ENCODE assay signal across 8 mouse cellular contexts in genomic region chr7:101906696-101907095, GRCm38 (mm10). TPM values are rescaled to one million over a fixed set of nuclear protein-coding genes. Genes with fewer than 3 reads are reported as not detected.
A peak's percentile ranks its signal among the peaks of the same experiment; 100 is the strongest.
DNase-seq lines count a peak whose midpoint lies in the region; ATAC-seq and TF ChIP-seq lines count a peak whose summit lies in the region.

No protein-coding gene starts in this region.

- H3K4me3 ChIP-seq in gastrocnemius, adult 2 months: peak overlapping the region; percentile 79
- H3K4me3 ChIP-seq in E14TG2a.4 (replicated peaks; ENCODE audit: low read length): peak overlapping the region; percentile 92
- peak overlapping the region; percentile 77 for H3K4me3 ChIP-seq in forebrain, postnatal 0 days (ENCODE audit: low read depth, low read length)
- peak overlapping the region; percentile 83 for H3K4me3 ChIP-seq in liver, embryonic 15.5 days (replicated peaks)
- H3K4me3 ChIP-seq in stomach, embryonic 16.5 days (replicated peaks; ENCODE audit: low read length): peak overlapping the region; percentile 82

- DNase-seq in gastrocnemius, adult 2 months: no peak
- DNase-seq in gastrocnemius, adult 8-10 months (ENCODE audit: low spot score in 2 of 2): no peak
- no peak for DNase-seq in forebrain, postnatal 0 days
- DNase-seq in urinary bladder, postnatal 25 days (ENCODE audit: low spot score): no peak
- no peak for DNase-seq in retina, embryonic 14.5 days (ENCODE audit: low spot score)

- H3K36me3 ChIP-seq in E14TG2a.4 (ENCODE audit: insufficient read depth, low read length): peaks cover 59% of the 10 kb centered on the region
- peaks cover 23% of the 10 kb centered on the region for H3K36me3 ChIP-seq in forebrain, postnatal 0 days (ENCODE audit: insufficient read depth)
- peaks cover 28% of the 10 kb centered on the region for H3K36me3 ChIP-seq in liver, embryonic 15.5 days (replicated peaks)
- H3K36me3 ChIP-seq in stomach, embryonic 16.5 days (ENCODE audit: control insufficient read depth, insufficient read depth, low read length): peaks cover 2% of the 10 kb centered on the region; the same call in 1 of the 2 replicates

- peaks cover 51% of the 10 kb centered on the region for H3K4me1 ChIP-seq in E14TG2a.4 (replicated peaks; ENCODE audit: low read depth, low read length)
- H3K4me1 ChIP-seq in forebrain, postnatal 0 days (ENCODE audit: insufficient read depth): no peaks in the 10 kb centered on the region
- peaks cover 36% of the 10 kb centered on the region for H3K4me1 ChIP-seq in liver, embryonic 15.5 days (replicated peaks)
- H3K4me1 ChIP-seq in stomach, embryonic 16.5 days (ENCODE audit: control insufficient read depth, insufficient read depth, low read length): peaks cover 20% of the 10 kb centered on the region

- ATAC-seq in forebrain, postnatal 0 days: no peak
- no peak for ATAC-seq in liver, embryonic 15.5 days (ENCODE audit: insufficient read depth)
- no peak for ATAC-seq in stomach, embryonic 16.5 days (ENCODE audit: insufficient read depth, low FRiP score)

- peak overlapping the region; percentile 82; the same call in 1 of the 2 replicates for H3K9ac ChIP-seq in forebrain, postnatal 0 days
- H3K9ac ChIP-seq in liver, embryonic 15.5 days: peak overlapping the region; percentile 89
- peak overlapping the region; percentile 97 for H3K9ac ChIP-seq in stomach, embryonic 16.5 days (ENCODE audit: low read length)

- intact Hi-C loops in gastrocnemius, adult 2 months (cut with DNase I): no loop called here

- peak overlapping the region; percentile 100 for H3K27ac ChIP-seq in gastrocnemius, adult 2 months
- no peak overlapping the region for H3K27ac ChIP-seq in forebrain, postnatal 0 days (ENCODE audit: low read depth, low read length)
- peak overlapping the region; percentile 94 for H3K27ac ChIP-seq in liver, embryonic 15.5 days (replicated peaks)
- peak overlapping the region; percentile 96 for H3K27ac ChIP-seq in stomach, embryonic 16.5 days (ENCODE audit: low read length)

- no peak for TF ChIP-seq CTCF in gastrocnemius, adult 2 months (IDR thresholded peaks at IDR 0.05)
- TF ChIP-seq CTCF in E14TG2a.4 (conservative IDR thresholded peaks at IDR 0.05; ENCODE audit: low read length): no peak
- no peak for TF ChIP-seq CTCF in forebrain, postnatal 0 days (IDR thresholded peaks at IDR 0.05; ENCODE audit: low read depth)

- peak overlapping the region; percentile 59 for H3K4me2 ChIP-seq in forebrain, postnatal 0 days (ENCODE audit: low read depth)
- peak overlapping the region; percentile 86 for H3K4me2 ChIP-seq in liver, embryonic 15.5 days
- H3K4me2 ChIP-seq in stomach, embryonic 16.5 days (ENCODE audit: low read depth, low read length): peak overlapping the region; percentile 81

- H3K27me3 ChIP-seq in E14TG2a.4 (ENCODE audit: insufficient read depth, low read length): no peaks in the 10 kb centered on the region
- no peaks in the 10 kb centered on the region for H3K27me3 ChIP-seq in forebrain, postnatal 0 days (ENCODE audit: insufficient read depth, low read length)
- H3K27me3 ChIP-seq in liver, embryonic 15.5 days: no peaks in the 10 kb centered on the region
- no peaks in the 10 kb centered on the region for H3K27me3 ChIP-seq in stomach, embryonic 16.5 days (ENCODE audit: control insufficient read depth, insufficient read depth, low read length)

- 78% methylated on average over 8 of the region's 8 CpGs for WGBS in forebrain, postnatal 0 days
- WGBS in liver, embryonic 15.5 days (ENCODE audit: insufficient replicate concordance): 25% methylated on average over 8 of the region's 8 CpGs
- 56% methylated on average over 8 of the region's 8 CpGs for WGBS in stomach, embryonic 16.5 days

- H3K9me3 ChIP-seq in E14TG2a.4 (ENCODE audit: low read length): 0 out of 2 replicates have a peak, but pooled peaks cover 5% of the 10 kb centered on the region
- no peaks in the 10 kb centered on the region for H3K9me3 ChIP-seq in forebrain, postnatal 0 days (ENCODE audit: low read length)
- no peaks in the 10 kb centered on the region for H3K9me3 ChIP-seq in liver, embryonic 15.5 days (replicated peaks)
- H3K9me3 ChIP-seq in stomach, embryonic 16.5 days (replicated peaks; ENCODE audit: control insufficient read depth, low read length): no peaks in the 10 kb centered on the region

RNA-seq across cellular contexts. Expression of gene Tomt, which starts 0.5 kb away (rescaled TPM):
- not detected for total RNA-seq in gastrocnemius, adult 2 months (2021)
- total RNA-seq in gastrocnemius, adult 8-10 months (2022): not detected
- total RNA-seq in forebrain, postnatal 0 days (2014; rRNA removed): not detected in 2 replicates
- polyA plus RNA-seq in forebrain, postnatal 0 days (2015; fragmentation: Nextera tagmentation; extraction: Ambion mirVana): 0.27 and 0.34 TPM in 2 replicates
- polyA plus RNA-seq in liver, embryonic 15.5 days (2015; fragmentation: Nextera tagmentation; extraction: Ambion mirVana): 0.08 and 0.15 TPM in 2 replicates
- 0.21 and 1.2 TPM in 2 replicates for polyA plus RNA-seq in stomach, embryonic 16.5 days (2015; fragmentation: Nextera tagmentation; extraction: Ambion mirVana)

RNA-seq across cellular contexts. Expression of gene Lamtor1, which starts 1.0 kb away (rescaled TPM):
- 100 to 1,000 TPM in 1 of 2 experiments, 10 to 100 TPM in 1; 93.2 to 107 TPM for total RNA-seq in gastrocnemius, adult 2 months (2021)
- total RNA-seq in gastrocnemius, adult 8-10 months (2022): 100 to 1,000 TPM in 1 of 4 experiments, 10 to 100 TPM in 3; 92.8 to 102 (median 96.2) TPM
- total RNA-seq in forebrain, postnatal 0 days (2014; rRNA removed): 96.3 and 105 TPM in 2 replicates
- 176 and 205 TPM in 2 replicates for polyA plus RNA-seq in forebrain, postnatal 0 days (2015; fragmentation: Nextera tagmentation; extraction: Ambion mirVana)
- 68.8 and 69.0 TPM in 2 replicates for polyA plus RNA-seq in liver, embryonic 15.5 days (2015; fragmentation: Nextera tagmentation; extraction: Ambion mirVana)
- polyA plus RNA-seq in stomach, embryonic 16.5 days (2015; fragmentation: Nextera tagmentation; extraction: Ambion mirVana): 147 and 149 TPM in 2 replicates

RNA-seq across cellular contexts. Expression of gene Lrrc51, which starts 27.0 kb away (rescaled TPM):
- 1 to 10 TPM; 4.1 to 4.2 TPM for total RNA-seq in gastrocnemius, adult 2 months (2021)
- total RNA-seq in gastrocnemius, adult 8-10 months (2022): 1 to 10 TPM; 3.0 to 4.3 (median 3.8) TPM
- 4.8 and 5.4 TPM in 2 replicates for total RNA-seq in forebrain, postnatal 0 days (2014; rRNA removed)
- polyA plus RNA-seq in forebrain, postnatal 0 days (2015; fragmentation: Nextera tagmentation; extraction: Ambion mirVana): 9.1 and 10.6 TPM in 2 replicates
- 1.6 and 1.7 TPM in 2 replicates for polyA plus RNA-seq in liver, embryonic 15.5 days (2015; fragmentation: Nextera tagmentation; extraction: Ambion mirVana)
- 10.3 and 11.5 TPM in 2 replicates for polyA plus RNA-seq in stomach, embryonic 16.5 days (2015; fragmentation: Nextera tagmentation; extraction: Ambion mirVana)

RNA-seq across cellular contexts. Expression of gene Numa1, which starts 27.2 kb away (rescaled TPM):
- total RNA-seq in gastrocnemius, adult 2 months (2021): 10 to 100 TPM; 47.1 to 53.6 TPM
- total RNA-seq in gastrocnemius, adult 8-10 months (2022): 10 to 100 TPM; 46.9 to 56.4 (median 51.8) TPM
- total RNA-seq in forebrain, postnatal 0 days (2014; rRNA removed): 58.3 and 74.2 TPM in 2 replicates
- 18.1 and 24.3 TPM in 2 replicates for polyA plus RNA-seq in forebrain, postnatal 0 days (2015; fragmentation: Nextera tagmentation; extraction: Ambion mirVana)
- 30.1 and 33.6 TPM in 2 replicates for polyA plus RNA-seq in liver, embryonic 15.5 days (2015; fragmentation: Nextera tagmentation; extraction: Ambion mirVana)
- 60.9 and 64.3 TPM in 2 replicates for polyA plus RNA-seq in stomach, embryonic 16.5 days (2015; fragmentation: Nextera tagmentation; extraction: Ambion mirVana)

RNA-seq across cellular contexts. Expression of gene Folr1, which starts 36.1 kb away (rescaled TPM):
- total RNA-seq in gastrocnemius, adult 2 months (2021): 1 to 10 TPM; 2.4 to 2.8 TPM
- 1 to 10 TPM; 1.1 to 1.6 (median 1.3) TPM for total RNA-seq in gastrocnemius, adult 8-10 months (2022)
- total RNA-seq in forebrain, postnatal 0 days (2014; rRNA removed): 7.0 and 10.5 TPM in 2 replicates
- 38.5 and 49.6 TPM in 2 replicates for polyA plus RNA-seq in forebrain, postnatal 0 days (2015; fragmentation: Nextera tagmentation; extraction: Ambion mirVana)
- polyA plus RNA-seq in liver, embryonic 15.5 days (2015; fragmentation: Nextera tagmentation; extraction: Ambion mirVana): 0.24 and 0.62 TPM in 2 replicates
- 9.2 and 14.3 TPM in 2 replicates for polyA plus RNA-seq in stomach, embryonic 16.5 days (2015; fragmentation: Nextera tagmentation; extraction: Ambion mirVana)
